Mouse (Mus musculus): ENCODE results near the gene Ccdc169. TPM values are rescaled to one million over a fixed set of nuclear protein-coding genes. Genes with fewer than 3 reads are reported as not detected.
"Not testable (repeated sequence)": the region's sequence is repeated elsewhere in the genome, so short reads cannot be mapped to it uniquely, and the experiment has no call there.

Gene Ccdc169
- polyA plus RNA-seq, 1 experiment, result 0.25 TPM

- TF ChIP-seq POLR2A (IDR thresholded peaks at IDR 0.05; ENCODE audit: borderline replicate concordance, extremely low read depth, insufficient read depth, insufficient read length, poor library complexity, severe bottlenecking), result no peak
- no peak for DNase-seq (ENCODE audit: low read depth)
Measured at GRCm38 (mm10) chr3:55154163-55154562, 17.0 kb downstream of the Ccdc169 start.

GRCm38 (mm10) chr3:55157413-55157812, 20.3 kb downstream of the Ccdc169 start:
- DNase-seq (ENCODE audit: low read depth), result peak; percentile 50

DNA sequence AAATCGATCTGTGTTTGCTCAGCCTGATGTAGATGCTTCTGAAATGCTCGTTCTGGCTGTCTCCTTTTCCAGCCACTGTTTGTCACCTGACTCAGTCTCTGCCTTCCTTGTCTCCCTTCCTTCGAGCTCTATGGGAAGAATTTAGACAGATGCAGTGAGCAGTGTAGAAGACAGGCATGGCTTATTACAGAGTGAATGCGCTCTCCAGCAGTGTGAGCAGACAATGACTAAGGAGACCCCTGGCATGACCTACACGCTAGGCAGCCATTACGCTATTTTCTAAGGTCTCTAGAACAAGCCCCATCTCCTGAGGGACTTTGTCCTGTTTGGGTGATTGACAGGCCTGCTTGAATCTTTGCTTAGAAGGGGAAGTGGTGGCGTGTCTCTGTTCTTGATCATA, 24.0 kb downstream of the Ccdc169 start:
- DNase-seq (ENCODE audit: low read depth), result peak; percentile 46
- TF ChIP-seq POLR2A (IDR thresholded peaks at IDR 0.05; ENCODE audit: borderline replicate concordance, extremely low read depth, insufficient read depth, insufficient read length, poor library complexity, severe bottlenecking), result no peak
- no peak for TF ChIP-seq CTCF (IDR thresholded peaks at IDR 0.05; ENCODE audit: borderline replicate concordance, extremely low read depth, insufficient read depth, insufficient read length)

More at GRCm38 (mm10) chr3:55157413-55157812, 20.3 kb downstream of the Ccdc169 start:
- TF ChIP-seq CTCF (IDR thresholded peaks at IDR 0.05; ENCODE audit: borderline replicate concordance, extremely low read depth, insufficient read depth, insufficient read length) (no peak), POLR2A (IDR thresholded peaks at IDR 0.05; ENCODE audit: borderline replicate concordance, extremely low read depth, insufficient read depth, insufficient read length, poor library complexity, severe bottlenecking) (no peak)

- no peak for TF ChIP-seq POLR2A (IDR thresholded peaks at IDR 0.05; ENCODE audit: borderline replicate concordance, extremely low read depth, insufficient read depth, insufficient read length, poor library complexity, severe bottlenecking)
- TF ChIP-seq CTCF (IDR thresholded peaks at IDR 0.05; ENCODE audit: borderline replicate concordance, extremely low read depth, insufficient read depth, insufficient read length), result no peak
- DNase-seq (ENCODE audit: low read depth), result peak; percentile 30
Measured at GRCm38 (mm10) chr3:55163510-55163909, 26.4 kb downstream of the Ccdc169 start.

DNA sequence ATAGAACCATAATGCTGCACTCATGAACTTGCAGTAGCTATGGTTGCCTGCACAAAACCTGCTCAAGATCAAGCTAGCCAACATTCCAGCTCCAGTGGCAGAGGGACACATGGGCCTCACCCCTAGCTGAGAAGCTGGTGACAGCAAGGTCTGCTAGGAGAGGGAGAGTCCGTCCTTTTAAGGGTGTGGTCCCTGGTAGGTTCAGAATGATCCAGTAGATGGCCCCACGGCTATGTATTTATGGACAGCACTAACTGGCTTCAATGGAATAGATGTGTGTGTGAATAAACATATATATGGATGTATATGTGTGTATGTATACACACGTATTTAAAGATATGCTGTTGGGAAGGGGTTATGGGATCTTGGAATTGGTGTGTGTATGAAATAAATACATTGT, 35.3 kb downstream of the Ccdc169 start:
- no peak for TF ChIP-seq POLR2A (IDR thresholded peaks at IDR 0.05; ENCODE audit: borderline replicate concordance, extremely low read depth, insufficient read depth, insufficient read length, poor library complexity, severe bottlenecking)
- no peak for TF ChIP-seq CTCF (IDR thresholded peaks at IDR 0.05; ENCODE audit: borderline replicate concordance, extremely low read depth, insufficient read depth, insufficient read length)
- DNase-seq (ENCODE audit: low read depth), result no peak

DNA sequence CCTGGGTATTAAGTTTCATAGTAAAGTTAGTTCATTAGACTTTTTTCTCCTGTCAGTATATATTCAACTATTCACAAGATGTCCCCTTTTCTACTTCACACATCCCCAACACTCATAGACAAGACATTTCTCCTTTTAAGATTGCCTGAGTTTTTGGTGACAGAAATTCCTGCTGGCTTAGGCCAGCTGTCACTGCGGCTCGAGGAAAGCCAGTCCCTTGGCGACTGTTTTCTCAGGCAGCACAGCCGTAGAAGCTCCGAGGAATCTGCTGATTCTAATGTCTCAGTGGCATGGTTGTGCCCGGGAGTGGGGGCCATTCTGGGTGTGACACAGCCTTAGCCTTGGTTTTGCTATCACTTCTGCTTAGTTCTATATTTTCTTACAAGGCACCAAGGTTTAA, 40.1 kb downstream of the Ccdc169 start:
- DNase-seq (ENCODE audit: low read depth), result no peak
- no peak for TF ChIP-seq CTCF (IDR thresholded peaks at IDR 0.05; ENCODE audit: borderline replicate concordance, extremely low read depth, insufficient read depth, insufficient read length)
- no peak for TF ChIP-seq POLR2A (IDR thresholded peaks at IDR 0.05; ENCODE audit: borderline replicate concordance, extremely low read depth, insufficient read depth, insufficient read length, poor library complexity, severe bottlenecking)

GRCm38 (mm10) chr3:55181766-55182165, 44.6 kb downstream of the Ccdc169 start, which contains the start of gene Sohlh2:
Sohlh2 (plus strand) TSS chr3:55182028.
- no peak for TF ChIP-seq POLR2A (IDR thresholded peaks at IDR 0.05; ENCODE audit: borderline replicate concordance, extremely low read depth, insufficient read depth, insufficient read length, poor library complexity, severe bottlenecking)
- TF ChIP-seq CTCF (IDR thresholded peaks at IDR 0.05; ENCODE audit: borderline replicate concordance, extremely low read depth, insufficient read depth, insufficient read length), result no peak
- no peak for DNase-seq (ENCODE audit: low read depth)

- TF ChIP-seq POLR2A (IDR thresholded peaks at IDR 0.05; ENCODE audit: borderline replicate concordance, extremely low read depth, insufficient read depth, insufficient read length, poor library complexity, severe bottlenecking), result no peak
- no peak for TF ChIP-seq CTCF (IDR thresholded peaks at IDR 0.05; ENCODE audit: borderline replicate concordance, extremely low read depth, insufficient read depth, insufficient read length)
- no peak for DNase-seq (ENCODE audit: low read depth)
Measured at GRCm38 (mm10) chr3:55191668-55192067, 54.5 kb downstream of the Ccdc169 start.

DNA sequence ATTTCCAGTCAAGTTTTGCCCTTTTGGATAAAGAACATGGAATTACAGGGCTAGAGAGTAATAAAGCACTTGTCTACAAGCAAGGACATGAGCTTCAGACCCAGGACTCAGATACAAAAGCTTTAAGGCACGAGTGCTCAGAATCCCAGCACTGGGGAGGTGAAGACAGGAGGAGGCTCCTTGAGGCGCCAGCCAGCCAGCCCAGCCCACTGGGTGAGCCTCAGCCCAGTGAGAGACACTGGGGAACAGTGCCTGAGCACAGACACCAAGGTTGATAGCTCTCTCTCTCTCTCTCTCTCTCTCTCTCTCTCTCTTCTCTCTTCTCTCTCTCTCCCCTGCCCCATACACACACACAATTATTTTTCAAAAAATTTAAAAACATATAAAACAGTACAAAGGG, 56.2 kb downstream of the Ccdc169 start:
- TF ChIP-seq POLR2A (IDR thresholded peaks at IDR 0.05; ENCODE audit: borderline replicate concordance, extremely low read depth, insufficient read depth, insufficient read length, poor library complexity, severe bottlenecking) (no peak), CTCF (IDR thresholded peaks at IDR 0.05; ENCODE audit: borderline replicate concordance, extremely low read depth, insufficient read depth, insufficient read length) (no peak)
- no peak for DNase-seq (ENCODE audit: low read depth)

DNA sequence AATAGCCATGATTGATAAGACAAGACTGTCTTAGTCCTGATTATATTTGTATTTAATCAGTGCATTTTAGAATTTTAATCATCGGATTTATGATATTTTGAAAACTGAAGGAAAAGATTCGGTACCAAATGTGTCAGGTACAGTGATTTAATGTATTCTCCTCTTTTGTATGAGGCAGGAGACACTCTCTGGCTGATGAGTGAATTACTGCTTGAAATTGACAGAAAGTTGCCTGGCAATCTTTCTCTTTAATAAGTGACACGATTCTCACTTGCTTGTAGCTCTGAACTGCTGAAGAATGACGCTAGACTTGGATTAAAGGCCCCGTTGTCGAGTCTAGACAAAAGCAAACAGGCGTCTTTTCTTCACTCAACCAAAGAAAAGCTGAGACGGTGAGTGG, 57.7 kb downstream of the Ccdc169 start:
- DNase-seq (ENCODE audit: low read depth), result peak; percentile 22
- no peak for TF ChIP-seq POLR2A (IDR thresholded peaks at IDR 0.05; ENCODE audit: borderline replicate concordance, extremely low read depth, insufficient read depth, insufficient read length, poor library complexity, severe bottlenecking)
- TF ChIP-seq CTCF (IDR thresholded peaks at IDR 0.05; ENCODE audit: borderline replicate concordance, extremely low read depth, insufficient read depth, insufficient read length), result no peak

DNA sequence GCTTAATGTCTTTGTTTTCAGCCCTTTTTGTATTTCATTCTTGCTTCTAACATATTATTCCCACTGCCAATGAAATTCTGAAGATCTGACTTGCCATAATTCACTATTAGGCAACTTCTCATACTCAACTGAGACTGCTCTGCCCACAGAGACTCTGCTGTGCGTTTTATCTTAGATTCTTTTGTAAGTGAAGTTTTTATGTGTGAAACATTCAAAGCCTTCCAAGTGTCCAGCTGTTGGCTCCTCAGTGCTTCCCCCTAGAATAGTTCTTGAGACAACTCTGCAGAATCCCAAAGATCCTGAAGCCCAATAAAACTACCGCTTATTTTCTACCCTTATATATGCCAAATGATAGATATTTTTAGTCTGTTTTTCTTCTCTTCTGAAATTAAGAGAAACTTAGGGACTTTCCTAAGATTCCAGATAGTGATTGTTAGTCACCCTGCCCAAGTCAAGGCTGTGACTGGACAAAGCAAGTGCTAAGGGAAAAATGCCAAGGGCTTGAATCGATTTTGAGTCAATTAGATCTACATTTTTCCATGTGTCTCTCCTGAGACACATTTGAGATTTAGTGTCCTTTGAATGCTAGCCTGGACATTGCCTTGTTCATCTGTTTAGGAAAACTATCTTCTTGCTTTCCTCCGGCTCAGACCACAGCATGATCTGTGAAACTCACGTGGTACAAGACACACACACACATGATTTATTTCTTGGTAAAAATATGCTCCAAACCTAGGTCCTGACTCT, 58.6 kb downstream of the Ccdc169 start:
- DNase-seq (ENCODE audit: low read depth), result no peak
- TF ChIP-seq POLR2A (IDR thresholded peaks at IDR 0.05; ENCODE audit: borderline replicate concordance, extremely low read depth, insufficient read depth, insufficient read length, poor library complexity, severe bottlenecking), result no peak
- TF ChIP-seq CTCF (IDR thresholded peaks at IDR 0.05; ENCODE audit: borderline replicate concordance, extremely low read depth, insufficient read depth, insufficient read length), result no peak

DNA sequence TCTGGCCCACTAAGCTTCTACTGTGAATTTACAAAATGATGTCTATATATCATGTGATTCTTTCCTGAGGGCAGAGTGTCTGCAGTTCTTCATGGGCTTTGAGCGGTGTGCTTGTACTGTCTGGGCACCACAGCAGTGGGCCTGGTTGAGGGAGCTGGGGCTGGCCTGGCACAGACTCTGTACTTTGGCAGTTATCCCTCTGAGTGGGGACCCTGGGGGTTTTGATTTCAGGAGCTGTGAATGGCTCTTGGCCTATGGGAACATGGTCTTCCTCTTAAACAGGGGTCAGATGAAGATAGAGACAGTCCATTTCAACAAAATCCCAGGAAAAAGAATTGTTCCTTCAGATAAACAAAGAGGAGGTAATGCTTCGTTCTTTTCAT, 59.2 kb downstream of the Ccdc169 start:
- DNase-seq (ENCODE audit: low read depth), result no peak
- TF ChIP-seq POLR2A (IDR thresholded peaks at IDR 0.05; ENCODE audit: borderline replicate concordance, extremely low read depth, insufficient read depth, insufficient read length, poor library complexity, severe bottlenecking) (no peak), CTCF (IDR thresholded peaks at IDR 0.05; ENCODE audit: borderline replicate concordance, extremely low read depth, insufficient read depth, insufficient read length) (no peak)

GRCm38 (mm10) chr3:55203621-55204020, 66.5 kb downstream of the Ccdc169 start:
- not testable (repeated sequence) for DNase-seq (ENCODE audit: low read depth)
